Mouse (Mus musculus) cerebellum, adult 2 months (tissue): Measurements from ENCODE around the gene Tmem88.

Source experiments
- CTCF ChIP-seq: fragments of 200-500 bp; IDR thresholded peaks from 2 replicates; pipeline ENCODE4 v1.5.1; 2011; ENCODE audit warnings: low read depth, mild to moderate bottlenecking, control low read depth, low read length, moderate library complexity, borderline replicate concordance; ENCODE audit not compliant: insufficient read depth
- POLR2A ChIP-seq: fragments of 200-500 bp; IDR thresholded peaks from 2 replicates; pipeline ENCODE4 v1.6.1; 2011; ENCODE audit warnings: low read length, control low read depth, borderline replicate concordance; ENCODE audit not compliant: insufficient read depth

- no peak for TF ChIP-seq CTCF
- no peak for TF ChIP-seq POLR2A
Measured at GRCm38 (mm10) chr11:69377766-69378165, 20.3 kb downstream of the Tmem88 start.
